Mouse (Mus musculus) midbrain, embryonic 16.5 days (tissue): Measurements from ENCODE around the gene Pld4. TPM values are rescaled to one million over a fixed set of nuclear protein-coding genes. Genes with fewer than 3 reads are reported as not detected.

Experiments used
- microRNA-seq: library from miRNA; unstranded; fragments of <30 nt; microRNA quantifications from one replicate; pipeline ENCODE4, GENCODE M21; 2017
- polyA plus RNA-seq: library from polyadenylated mRNA; unstranded; fragments of >200 nt; fragmentation: Nextera tagmentation; extraction: Ambion mirVana; gene quantifications from 2 replicates; pipeline ENCODE4 v1.2.1, GENCODE M21; 2015

The Pld4 gene
- polyA plus RNA-seq, 1 experiment from 2014 or later: 5.9 TPM

Small RNA genes lying within 50 kb of the gene (microRNA-seq; reads per million reads assigned to microRNA genes)
- not detected for gene Mir6940

Other genes starting within 250 kb of the Pld4 start
- 96.8 and 100 TPM in 2 replicates for gene Tmem179, start 243.9 kb upstream of the Pld4 start, polyA plus RNA-seq
- gene Inf2, start 171.9 kb upstream of the Pld4 start, polyA plus RNA-seq: 0.53 and 0.67 TPM in 2 replicates
- gene Adssl1, start 140.6 kb upstream of the Pld4 start, polyA plus RNA-seq: 4.0 and 4.2 TPM in 2 replicates
- 41.7 and 44.1 TPM in 2 replicates for gene Siva1, start 116.0 kb upstream of the Pld4 start, polyA plus RNA-seq
- gene Akt1, start 85.8 kb upstream of the Pld4 start, polyA plus RNA-seq: 58.7 and 60.4 TPM in 2 replicates
- 0.73 and 1.2 TPM in 2 replicates for gene Zbtb42, start 81.8 kb upstream of the Pld4 start, polyA plus RNA-seq
- gene Cep170b, start 40.2 kb upstream of the Pld4 start, polyA plus RNA-seq: 36.0 and 39.4 TPM in 2 replicates
- 1.4 and 2.0 TPM in 2 replicates for gene Ahnak2, start 42.0 kb downstream of the Pld4 start, polyA plus RNA-seq
- 25.2 and 26.1 TPM in 2 replicates for gene Clba1, start 48.3 kb downstream of the Pld4 start, polyA plus RNA-seq
- 32.6 and 37.6 TPM in 2 replicates for gene Cdca4, start 68.8 kb downstream of the Pld4 start, polyA plus RNA-seq
- gene Gpr132, start 107.6 kb downstream of the Pld4 start, polyA plus RNA-seq: 0.14 TPM in 1 of 2 replicates, not detected in the other
- gene Jag2, start 169.1 kb downstream of the Pld4 start, polyA plus RNA-seq: 10.4 and 14.8 TPM in 2 replicates
- gene Nudt14, start 181.5 kb downstream of the Pld4 start, polyA plus RNA-seq: 48.0 and 53.1 TPM in 2 replicates
- gene Btbd6, start 215.8 kb downstream of the Pld4 start, polyA plus RNA-seq: 55.5 and 58.8 TPM in 2 replicates
- gene Brf1, start 240.0 kb downstream of the Pld4 start, polyA plus RNA-seq: 44.2 and 46.5 TPM in 2 replicates